Mouse (Mus musculus) left cerebral cortex, postnatal 4 days (tissue): ENCODE data around the gene Mgat5b. TPM values are rescaled to one million over a fixed set of nuclear protein-coding genes. Genes with fewer than 3 reads are reported as not detected.
A peak's percentile ranks its signal among the peaks of the same experiment; 100 is the strongest.
"Not testable (repeated sequence)": the region's sequence is repeated elsewhere in the genome, so short reads cannot be mapped to it uniquely, and the experiment has no call there.

ENCODE experiments used
- DNase-seq: peaks from one replicate; pipeline ENCODE4 v3.0.0-alpha.2; 2022
- intact Hi-C: fragments of 180-260 bp; cut with DNase I; formaldehyde crosslinking; loops from one replicate; pipeline ENCODE4 v1.15.1; 2025
- total RNA-seq, 2 experiments: library from RNA; stranded (reverse); gene quantifications; 2 replicates each; pipeline ENCODE4 v1.2.3; 2021

The Mgat5b gene
- total RNA-seq: 100 to 1,000 TPM; 111 to 114 TPM

DNA sequence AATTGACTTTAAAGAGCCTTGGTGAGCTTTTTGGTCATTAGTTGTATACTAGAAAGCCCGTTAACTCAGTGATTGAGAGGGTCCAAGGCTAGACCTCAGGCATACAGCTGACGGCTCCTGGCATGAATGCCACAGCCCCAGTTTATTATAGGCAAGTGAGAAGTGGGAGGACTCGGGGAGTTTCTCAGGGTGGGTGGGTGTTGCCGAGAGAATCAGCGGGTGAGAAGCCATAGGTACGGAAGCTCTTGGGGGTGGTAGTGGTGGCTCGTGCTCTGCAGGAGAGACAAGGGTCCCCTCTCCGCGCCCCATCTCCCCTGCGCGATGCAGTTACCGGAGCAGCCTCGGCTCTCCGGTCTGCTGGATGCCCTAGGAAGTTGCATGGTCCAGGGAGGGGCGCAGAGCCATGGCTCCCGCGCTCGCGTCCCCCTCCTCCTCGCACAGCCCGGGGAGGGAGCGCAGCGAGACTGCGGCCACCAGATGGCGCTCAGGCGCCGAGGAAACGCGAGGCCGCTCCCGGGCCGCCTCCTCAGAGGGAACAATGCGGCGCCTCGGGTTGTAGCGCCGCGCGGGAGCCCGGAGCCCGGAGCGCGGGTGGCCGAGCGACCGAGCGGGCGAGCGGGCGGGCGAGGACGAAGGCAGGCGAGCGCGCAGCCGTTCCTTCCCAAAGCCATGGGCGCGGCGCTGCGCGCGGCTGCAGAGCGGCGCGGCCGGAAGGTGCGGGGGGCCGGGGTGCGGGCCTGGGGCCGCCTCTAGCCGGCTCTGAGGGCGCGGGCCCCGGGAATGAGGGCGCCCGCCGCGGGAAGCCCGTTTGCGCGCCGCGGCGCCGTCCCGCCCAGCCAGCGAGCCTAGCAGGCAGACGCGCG lies at the start of gene Mgat5b:
TSS of gene Mgat5b (plus strand) at position 541 of the 863 bp plus-strand sequence.
- intact Hi-C loops: loop anchor here (5.0 kb wide), 1 partner anchor 99 kb away; no protein-coding TSS in a partner anchor
- peak; percentile 94 for DNase-seq

DNA sequence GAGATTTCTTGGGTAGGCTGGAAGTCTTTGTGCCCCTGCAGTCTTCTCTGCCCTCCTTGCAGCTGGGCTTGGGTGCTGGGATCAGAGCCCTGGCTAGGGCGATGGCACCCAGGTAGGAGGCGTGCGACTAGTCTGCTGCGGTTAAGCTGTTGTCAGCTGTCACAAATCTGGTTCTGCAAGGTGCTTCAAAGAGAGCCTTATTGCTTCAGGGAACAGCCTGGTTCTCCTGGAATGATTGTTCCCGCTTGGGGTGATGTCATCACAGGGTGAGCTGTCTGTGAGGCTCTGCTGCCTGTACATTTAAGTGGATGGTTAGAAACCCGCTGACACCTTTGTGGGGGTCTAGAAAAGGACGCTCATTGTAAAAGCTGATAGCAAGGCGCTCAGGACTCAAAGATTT lies 49.4 kb upstream of the Mgat5b start:
- no peak for DNase-seq
- intact Hi-C loops: no loop called here

DNA sequence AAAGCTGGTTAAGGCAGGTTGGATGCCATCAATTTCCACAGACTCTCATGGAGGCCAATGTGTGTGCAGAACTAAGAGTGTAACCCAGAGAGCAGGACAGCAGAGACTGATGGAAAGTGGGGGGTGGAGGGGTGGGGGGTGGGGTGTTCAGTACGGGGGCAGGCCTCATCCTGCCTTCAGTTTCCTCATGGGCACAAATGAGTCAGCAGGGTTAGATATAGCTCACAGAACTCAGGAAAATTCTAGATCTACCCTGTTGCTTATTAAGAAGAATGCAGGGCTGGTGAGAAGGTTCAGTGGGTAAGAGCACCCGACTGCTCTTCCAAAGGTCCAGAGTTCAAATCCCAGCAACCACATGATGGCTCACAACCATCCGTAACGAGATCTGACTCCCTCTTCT lies 49.0 kb upstream of the Mgat5b start:
- intact Hi-C loops: no loop called here
- DNase-seq: no peak

DNA sequence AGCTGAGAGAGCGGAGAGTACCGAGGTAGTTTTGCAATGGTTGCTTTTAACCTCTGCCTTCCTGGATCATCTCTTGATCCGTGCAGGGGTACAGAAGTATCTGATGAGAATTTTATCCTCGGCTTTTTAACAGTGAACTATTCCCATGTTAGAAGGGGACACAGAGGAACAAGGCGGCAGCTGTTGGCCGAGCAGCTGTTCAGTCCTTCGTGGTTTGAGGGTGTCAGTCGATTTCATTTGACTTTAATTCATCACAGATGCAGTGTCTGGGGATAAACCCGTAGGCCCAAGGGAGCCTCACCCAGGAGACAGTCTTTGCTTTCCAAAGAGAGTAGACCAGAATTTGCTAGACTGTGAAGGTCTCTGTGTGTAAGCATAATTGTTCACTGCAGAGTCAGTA lies 47.1 kb upstream of the Mgat5b start:
- no peak for DNase-seq
- intact Hi-C loops: no loop called here

DNA sequence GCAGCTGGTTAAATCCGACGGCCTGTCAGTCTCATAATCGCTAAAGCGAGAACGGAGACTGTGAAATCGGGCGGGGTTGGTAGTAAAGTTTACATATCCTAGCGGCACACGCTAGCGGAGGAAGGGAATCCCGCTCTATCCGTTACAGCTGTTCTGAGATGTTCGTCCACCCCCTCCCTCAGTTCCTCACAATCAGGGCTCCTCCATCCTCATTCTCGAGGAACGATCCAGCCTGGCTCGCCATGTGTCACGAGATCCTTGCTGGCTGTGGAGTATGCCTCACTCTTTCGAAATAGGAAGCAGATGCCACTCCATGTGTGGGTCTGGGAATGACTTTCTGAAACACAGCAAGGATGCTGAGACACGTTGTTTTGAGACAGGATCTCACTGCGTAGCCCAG lies 44.7 kb upstream of the Mgat5b start:
- intact Hi-C loops: no loop called here
- no peak for DNase-seq

DNA sequence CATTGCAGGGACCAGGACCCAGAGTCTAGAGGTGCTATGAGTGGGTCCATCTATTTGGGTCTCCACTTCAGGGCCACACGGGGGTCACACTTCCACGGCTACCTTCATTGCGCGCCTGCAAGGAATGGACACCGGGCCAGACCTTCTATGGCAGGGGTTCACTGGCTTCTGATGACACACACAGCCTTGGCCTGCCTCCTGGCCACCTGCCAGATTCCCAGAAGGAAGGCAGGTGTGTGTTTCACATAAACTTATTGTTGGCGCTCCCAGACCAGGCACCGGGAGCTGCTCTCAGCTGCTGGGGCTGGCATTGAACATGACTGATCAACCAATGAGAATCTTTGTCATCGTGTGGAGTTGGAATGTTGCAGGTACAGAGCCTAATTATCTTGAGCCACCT lies 40.2 kb upstream of the Mgat5b start:
- intact Hi-C loops: no loop called here
- peak; percentile 16 for DNase-seq

DNA sequence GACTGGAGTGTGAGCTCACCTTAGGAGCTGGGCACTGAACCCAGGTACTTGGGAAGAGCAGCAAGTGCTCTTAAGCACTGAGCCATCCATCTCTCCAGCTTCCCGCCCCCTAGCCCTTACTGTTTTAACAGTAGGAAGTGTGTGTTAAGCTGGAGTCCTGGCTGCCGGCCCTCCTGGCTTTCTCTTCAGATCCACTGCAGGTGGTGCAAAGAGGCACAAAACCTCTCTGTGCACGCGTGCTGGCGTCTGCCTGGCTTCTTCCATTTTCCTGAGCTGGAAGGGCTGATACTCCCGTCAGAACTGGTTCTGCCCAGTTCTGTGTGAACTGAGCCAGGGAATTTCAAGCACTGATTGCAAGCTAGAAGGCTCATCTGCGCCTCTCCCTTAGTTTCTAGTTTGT lies 37.8 kb upstream of the Mgat5b start:
- DNase-seq: peak; percentile 46
- intact Hi-C loops: loop anchor here (10.0 kb wide), 1 partner anchor 294 kb away; no protein-coding TSS in a partner anchor

DNA sequence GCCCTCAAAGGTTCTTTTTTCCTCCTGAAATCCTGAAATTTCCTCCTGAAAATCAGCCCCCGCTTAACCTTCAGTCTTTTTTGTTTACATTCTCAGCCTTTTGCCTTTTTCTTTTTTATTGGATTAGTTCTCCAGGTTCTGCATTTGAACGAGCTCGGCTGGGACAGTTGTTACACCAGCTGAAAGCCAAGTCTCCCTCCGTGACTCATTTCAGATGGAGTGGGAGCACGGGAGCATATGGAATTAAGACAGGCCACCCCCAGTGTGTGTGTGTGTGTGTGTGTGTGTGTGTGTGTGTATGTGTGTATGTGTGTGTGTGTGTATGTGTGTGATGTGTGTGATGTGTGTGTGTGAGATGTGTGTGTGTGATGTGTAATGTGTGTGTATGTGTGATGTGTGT lies 37.2 kb upstream of the Mgat5b start:
- DNase-seq: no peak
- intact Hi-C loops: loop anchor here (10.0 kb wide), 1 partner anchor 293 kb away; no protein-coding TSS in a partner anchor

DNA sequence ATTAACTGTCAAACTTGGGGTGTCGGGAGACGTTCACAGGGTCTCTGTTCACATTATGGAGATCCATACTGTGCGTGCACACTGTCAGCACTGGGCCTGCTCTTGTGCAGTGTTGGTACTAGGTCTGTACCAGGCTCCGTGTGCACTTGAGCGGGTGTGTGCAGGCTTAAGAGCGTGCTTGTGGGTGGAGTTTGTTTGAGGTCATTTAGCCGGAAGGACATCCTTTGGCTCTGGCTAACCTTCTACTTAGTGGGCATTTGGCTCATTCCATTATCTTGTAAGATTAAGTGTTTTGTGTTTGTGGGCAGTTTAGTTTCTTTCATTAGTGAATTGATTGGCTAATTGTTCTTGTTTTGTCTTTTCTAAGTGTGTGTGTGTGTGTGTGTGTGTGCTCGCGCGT lies 36.2 kb upstream of the Mgat5b start:
- intact Hi-C loops: loop anchor here (10.0 kb wide), 1 partner anchor 292 kb away; no protein-coding TSS in a partner anchor
- DNase-seq: no peak

DNA sequence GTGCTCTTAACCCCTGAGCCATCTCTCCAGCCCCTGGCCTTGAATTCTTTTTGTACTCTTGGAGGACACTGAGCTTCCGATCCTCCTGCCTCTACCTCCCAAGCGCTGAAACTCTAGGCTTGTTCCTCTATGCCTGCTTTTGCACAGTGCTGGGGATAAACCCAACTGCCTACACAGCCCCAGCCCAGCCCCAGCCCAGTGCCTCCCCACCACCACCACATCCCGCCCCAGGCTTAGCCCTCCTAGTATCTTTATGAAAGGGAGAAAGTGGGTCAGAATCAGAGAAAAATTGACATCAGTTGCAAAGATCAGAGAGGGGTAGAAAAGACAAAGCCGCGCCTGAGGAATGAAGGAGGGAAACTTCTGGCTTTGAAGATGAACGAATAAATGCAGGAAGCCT lies 34.6 kb upstream of the Mgat5b start:
- DNase-seq: no peak
- intact Hi-C loops: loop anchor here (10.0 kb wide), 1 partner anchor 291 kb away; no protein-coding TSS in a partner anchor

DNA sequence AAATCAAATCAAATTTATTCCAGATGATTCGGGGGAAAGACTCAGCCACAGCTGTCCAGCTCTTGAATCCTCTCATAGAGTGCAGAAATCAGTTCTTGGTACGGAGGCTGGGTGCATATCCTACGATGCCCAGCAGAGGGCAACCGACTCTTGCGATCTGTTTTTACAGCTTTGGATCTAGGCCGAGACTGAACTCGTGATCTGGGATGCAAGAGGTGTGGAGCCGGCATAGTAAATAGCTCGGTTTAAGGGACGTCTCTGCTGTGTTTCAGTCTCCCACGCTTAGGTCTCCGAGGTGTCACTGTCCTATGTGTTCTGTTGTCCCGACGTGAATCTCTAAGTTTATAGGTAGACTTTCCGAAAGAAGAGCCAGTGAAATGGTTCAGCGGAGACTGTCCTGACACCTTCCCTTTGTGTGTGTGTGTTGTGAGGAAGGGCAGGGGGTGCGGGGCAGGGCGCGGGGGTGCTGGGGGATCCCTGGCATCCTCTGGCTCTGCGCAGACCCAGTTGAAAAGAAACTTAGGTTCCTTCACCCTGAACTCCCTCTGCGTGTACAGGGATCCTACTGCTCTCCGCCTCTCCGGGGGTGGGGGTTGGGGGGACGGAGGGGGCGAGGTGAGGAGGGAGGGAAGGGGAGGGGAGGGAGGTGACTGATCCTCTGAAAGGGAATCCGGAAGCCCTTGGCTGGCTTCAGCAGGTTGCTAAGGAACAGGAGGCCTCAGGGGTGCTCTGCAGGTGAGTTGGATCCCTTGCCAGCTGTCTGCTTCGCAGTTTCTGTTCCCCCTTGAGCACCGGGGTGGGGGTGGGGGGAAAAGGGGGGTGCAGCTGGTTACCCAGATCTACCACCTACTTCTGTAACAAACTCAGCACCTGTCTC lies 33.1 kb upstream of the Mgat5b start:
- peak; percentile 84 for DNase-seq
- intact Hi-C loops: loop anchor here (5.0 to 10.0 kb wide), 2 partner anchors 172 to 289 kb away; no protein-coding TSS in a partner anchor

DNA sequence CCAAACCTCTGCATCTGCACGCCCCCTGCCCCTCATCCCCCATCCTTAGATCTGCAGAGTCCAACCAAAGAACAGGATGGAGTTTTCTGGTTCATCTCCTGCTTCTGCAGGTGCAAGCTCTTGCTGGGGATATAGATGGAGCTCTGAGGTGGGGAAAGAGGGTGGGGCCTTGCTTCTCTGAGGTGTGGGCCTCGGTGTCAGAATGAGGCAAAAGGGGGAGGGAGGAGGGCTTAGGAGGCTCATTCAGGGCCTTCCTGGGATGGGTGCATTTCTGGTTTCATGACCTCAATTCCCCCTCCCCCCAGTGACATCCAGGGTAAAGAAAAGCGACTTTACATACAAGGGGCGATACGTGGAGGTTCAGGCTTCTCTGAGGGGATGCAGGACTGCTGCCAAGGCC lies 31.5 kb upstream of the Mgat5b start:
- intact Hi-C loops: loop anchor here (5.0 to 10.0 kb wide), 2 partner anchors 170 to 288 kb away; no protein-coding TSS in a partner anchor

DNA sequence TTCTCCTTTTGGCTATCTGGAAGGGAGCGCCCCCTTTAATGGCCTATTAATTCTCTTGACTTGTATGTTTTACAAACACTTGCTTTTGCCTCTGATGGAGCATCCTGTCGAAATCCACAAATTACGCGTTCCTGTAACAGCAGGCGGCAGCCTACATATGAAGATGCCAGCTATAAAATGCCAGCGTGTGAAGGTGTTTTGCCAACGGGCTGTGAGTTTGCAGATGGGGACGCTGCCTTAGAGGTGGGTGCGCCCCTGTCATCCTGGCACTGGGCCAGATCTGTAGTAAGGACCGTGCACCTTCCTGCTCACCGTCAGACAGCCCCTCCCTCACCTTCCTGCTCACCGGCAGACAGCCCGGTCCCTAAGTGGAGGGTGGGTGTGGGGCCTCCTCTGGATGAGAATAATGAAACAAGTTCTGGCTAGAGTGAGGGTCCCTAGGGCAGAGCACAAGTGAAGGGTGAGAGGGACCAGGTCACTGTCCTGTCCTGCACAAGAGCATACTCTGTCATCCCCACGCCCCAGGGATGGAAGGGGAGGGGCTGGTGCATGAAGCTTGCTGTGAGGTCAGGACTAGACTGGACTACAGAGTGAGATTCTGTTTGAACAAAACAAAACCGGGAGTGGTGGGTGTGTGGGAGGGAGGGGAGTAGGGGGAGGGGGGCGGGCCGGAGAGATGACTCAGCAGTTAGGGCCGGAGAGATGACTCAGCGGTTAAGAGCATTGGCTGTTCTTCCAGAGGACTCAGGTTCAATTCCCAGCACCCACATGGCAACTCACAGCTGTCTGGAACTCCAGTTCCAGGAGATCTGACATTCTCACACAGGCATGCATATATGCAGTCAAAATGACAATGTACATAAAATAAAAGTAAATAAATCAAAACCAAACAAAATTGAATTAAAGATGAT lies 24.9 kb upstream of the Mgat5b start:
- no peak for DNase-seq
- intact Hi-C loops: no loop called here

More for the DNA sequence above, 31.5 kb upstream of the Mgat5b start:
- DNase-seq: no peak

DNA sequence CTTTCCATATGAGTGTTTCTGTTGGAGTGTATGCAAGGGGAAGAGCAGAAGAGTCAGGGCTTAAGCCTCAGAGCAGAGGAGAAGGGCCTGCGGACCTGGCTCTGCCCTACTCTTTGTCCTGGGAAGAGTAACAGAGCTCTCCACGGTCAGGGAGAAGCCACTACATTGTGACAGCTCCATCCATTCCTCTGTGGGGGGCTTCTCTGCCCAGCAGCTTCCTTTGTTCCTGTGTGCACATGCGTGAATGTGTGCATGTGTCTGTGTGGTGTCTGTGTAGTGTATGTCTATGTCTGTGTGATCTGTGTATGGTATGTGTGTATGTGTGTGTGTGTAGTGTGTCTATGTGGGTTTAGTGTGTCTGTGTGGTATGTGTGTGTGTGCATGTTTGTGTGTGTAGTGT lies 23.3 kb upstream of the Mgat5b start:
- intact Hi-C loops: no loop called here
- no peak for DNase-seq

DNA sequence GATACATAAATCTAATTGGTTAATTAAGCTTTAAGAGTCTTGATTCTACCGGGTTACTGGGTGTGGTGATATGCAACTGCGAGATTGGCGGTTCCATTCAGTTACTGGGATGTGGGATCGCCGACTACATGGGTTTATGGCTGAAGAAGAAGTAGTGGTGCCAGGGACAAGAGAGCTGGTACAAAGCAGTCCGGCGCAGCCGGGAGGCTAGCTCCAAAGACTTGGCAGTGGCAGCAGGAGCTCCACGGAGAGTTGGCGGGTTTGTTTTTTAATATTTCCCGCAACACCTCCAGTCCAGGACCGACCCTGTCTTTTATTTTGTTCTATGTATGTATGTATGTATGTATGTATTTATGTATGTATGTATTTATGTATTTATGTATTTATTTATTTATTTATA lies 19.4 kb upstream of the Mgat5b start:
- no peak for DNase-seq
- intact Hi-C loops: no loop called here

DNA sequence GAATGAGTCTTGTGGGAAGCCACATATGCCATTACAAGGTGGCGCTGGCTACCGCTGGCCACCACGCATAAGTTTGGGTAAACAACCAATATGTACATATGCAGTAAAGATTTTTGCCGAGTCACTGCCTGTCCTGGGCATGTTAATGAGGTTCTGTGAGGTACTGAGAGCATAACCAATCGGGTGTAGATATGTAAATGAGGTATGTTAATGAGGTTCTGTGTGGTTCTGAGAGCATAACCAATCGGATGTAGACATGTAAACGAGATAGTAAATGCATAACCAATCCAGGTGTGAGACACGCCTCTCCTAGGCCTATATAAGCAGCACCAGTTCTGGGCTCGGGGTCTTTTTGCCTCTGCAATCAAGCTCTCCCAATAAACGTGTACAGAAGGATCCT lies 16.1 kb upstream of the Mgat5b start:
- DNase-seq, intact Hi-C loops: not testable (repeated sequence)

DNA sequence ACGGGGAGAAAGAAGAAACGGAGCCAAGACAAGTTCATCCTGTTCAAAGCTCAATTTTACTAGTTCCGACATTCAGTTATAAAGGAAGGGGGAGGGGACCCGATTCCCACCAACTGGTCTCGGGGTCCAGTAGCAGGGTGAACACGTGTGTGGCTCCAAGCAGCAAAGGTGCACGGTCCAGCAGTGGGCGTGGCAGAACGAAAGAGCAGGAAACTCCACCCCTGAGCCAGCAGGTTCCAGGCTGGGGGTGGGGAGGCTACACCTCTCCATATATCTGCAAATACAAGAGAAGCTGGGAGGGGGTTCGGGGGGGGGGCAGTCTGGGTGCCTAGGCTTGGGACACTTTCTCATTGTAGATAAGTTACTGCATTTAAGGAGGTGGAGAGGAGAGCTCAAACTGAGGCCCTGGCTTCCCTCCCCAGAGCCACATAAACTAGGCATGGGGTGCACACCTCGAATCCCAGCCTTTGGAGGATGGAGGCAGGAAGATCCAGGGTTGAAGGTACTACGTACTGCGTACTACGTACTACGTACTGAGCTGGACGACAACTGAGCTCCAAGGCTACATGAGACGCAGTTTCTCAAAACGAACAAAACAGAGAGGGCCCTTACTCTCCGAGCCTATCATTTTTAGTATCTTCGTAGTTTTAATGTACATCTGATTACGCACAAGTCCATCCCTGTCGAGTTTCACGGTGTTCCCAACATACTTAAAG lies 12.8 kb upstream of the Mgat5b start:
- DNase-seq: no peak
- intact Hi-C loops: no loop called here

DNA sequence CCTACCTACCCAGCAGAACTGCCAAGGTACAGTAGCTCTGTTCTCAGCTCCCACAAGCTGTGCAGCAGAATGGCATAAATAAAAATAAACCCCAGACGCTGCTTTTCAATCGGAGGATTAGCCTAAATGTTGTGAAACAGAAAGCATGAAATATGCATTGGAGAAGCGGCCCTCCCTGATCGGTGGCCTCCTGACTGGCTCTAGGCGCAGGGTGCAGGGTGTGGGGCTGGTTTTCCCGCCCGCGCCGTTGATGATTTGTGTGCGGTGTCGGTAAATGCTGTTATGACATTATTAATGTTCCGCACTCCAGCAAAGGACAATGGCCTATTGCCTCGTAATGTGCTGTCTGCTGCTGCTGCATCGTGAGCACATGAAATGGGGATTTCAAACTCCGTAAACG lies 5.1 kb upstream of the Mgat5b start:
- intact Hi-C loops: no loop called here
- no peak for DNase-seq

DNA sequence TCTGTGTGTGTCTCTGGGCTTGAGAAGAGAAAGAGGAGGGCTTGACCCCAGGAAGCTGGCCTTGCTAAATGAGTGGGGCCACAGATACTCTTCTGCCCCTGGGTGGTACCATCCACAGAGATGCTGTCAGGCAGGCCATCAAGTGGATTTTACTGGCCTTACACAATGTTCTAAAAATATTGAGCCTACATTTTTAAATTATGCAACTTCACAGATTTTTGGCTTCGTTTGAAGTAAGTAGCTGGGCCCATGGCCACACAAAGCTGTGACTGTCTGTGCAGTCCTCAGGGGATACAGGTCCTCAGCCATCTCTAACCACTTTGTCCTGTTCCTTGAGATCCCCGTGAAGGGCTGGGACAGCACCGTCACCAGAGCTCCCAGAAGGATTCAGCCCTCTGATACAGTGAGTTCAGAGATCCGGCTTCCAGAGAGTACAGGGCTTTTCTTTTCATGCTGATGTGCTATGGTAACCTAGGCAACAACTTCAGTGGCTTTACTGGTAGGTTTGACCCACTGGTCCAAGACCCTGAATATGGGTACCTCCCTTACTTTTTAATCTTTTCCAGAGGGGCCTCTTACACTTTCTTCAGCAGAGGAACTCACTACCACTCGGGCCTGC lies 4.3 kb upstream of the Mgat5b start:
- DNase-seq: no peak

More for the DNA sequence above, 4.3 kb upstream of the Mgat5b start:
- intact Hi-C loops: no loop called here
